Mouse (Mus musculus): Measurements from ENCODE around the gene Pagr1a.
A peak's percentile ranks its signal among the peaks of the same experiment; 100 is the strongest.

Gene Pagr1a

GRCm38 (mm10) chr7:127020901-127021562 lies 3.9 kb upstream of the Pagr1a start, which contains the start of the genes Gm42742 and Prrt2:
Gene Gm42742 (minus strand): TSS chr7:127021097.
Gene Prrt2 (minus strand): TSS chr7:127021211.
- peak; percentile 42 to 74 for DNase-seq (ENCODE audit: low spot score in 2 of 2)

GRCm38 (mm10) chr7:127020491-127020890 lies 3.3 kb upstream of the Pagr1a start:
- DNase-seq (ENCODE audit: low spot score in 2 of 2): no peak

GRCm38 (mm10) chr7:127020031-127020430 lies 2.9 kb upstream of the Pagr1a start:
- DNase-seq (ENCODE audit: low spot score in 2 of 2): no peak

- no peak for DNase-seq (ENCODE audit: low spot score in 2 of 2)
Observed at GRCm38 (mm10) chr7:127019306-127019960, 2.3 kb upstream of the Pagr1a start.

- peak in 1 of 2 experiments; percentile 72 for DNase-seq (ENCODE audit: low spot score in 2 of 2)
Observed at GRCm38 (mm10) chr7:127018416-127019305, 1.5 kb upstream of the Pagr1a start.

GRCm38 (mm10) chr7:127017950-127018345 lies 796 bp upstream of the Pagr1a start:
- DNase-seq (ENCODE audit: low spot score in 2 of 2): no peak

GRCm38 (mm10) chr7:127016486-127016938 lies 640 bp downstream of the Pagr1a start:
- no peak for DNase-seq (ENCODE audit: low spot score in 2 of 2)

GRCm38 (mm10) chr7:127016481-127016485 lies 869 bp downstream of the Pagr1a start, which contains the start of gene Pagr1b:
Gene Pagr1b (minus strand): TSS chr7:127016484.
- no peak for DNase-seq (ENCODE audit: low spot score in 2 of 2)

GRCm38 (mm10) chr7:127016081-127016480 lies 1.1 kb downstream of the Pagr1a start:
- DNase-seq (ENCODE audit: low spot score in 2 of 2): peak in 1 of 2 experiments; percentile 40

- no peak for DNase-seq (ENCODE audit: low spot score in 2 of 2)
Observed at GRCm38 (mm10) chr7:127014993-127015392, 2.2 kb downstream of the Pagr1a start.

GRCm38 (mm10) chr7:127014320-127014719 lies 2.8 kb downstream of the Pagr1a start, which contains the start of gene Mvp:
Gene Mvp (minus strand): TSS chr7:127014621.
- DNase-seq (ENCODE audit: low spot score in 2 of 2): peak; percentile 48 to 76

GRCm38 (mm10) chr7:127013385-127013784 lies 3.8 kb downstream of the Pagr1a start:
- DNase-seq (ENCODE audit: low spot score in 2 of 2): no peak

GRCm38 (mm10) chr7:127012845-127013244 lies 4.3 kb downstream of the Pagr1a start:
- no peak for DNase-seq (ENCODE audit: low spot score in 2 of 2)

- no peak for DNase-seq (ENCODE audit: low spot score in 2 of 2)
Observed at GRCm38 (mm10) chr7:127012374-127012773, 4.8 kb downstream of the Pagr1a start.

- DNase-seq (ENCODE audit: low spot score in 2 of 2): no peak
Observed at GRCm38 (mm10) chr7:127011717-127012116, 5.4 kb downstream of the Pagr1a start.

- DNase-seq (ENCODE audit: low spot score in 2 of 2): no peak
Observed at GRCm38 (mm10) chr7:127011051-127011450, 6.1 kb downstream of the Pagr1a start.

- no peak for DNase-seq (ENCODE audit: low spot score in 2 of 2)
Observed at GRCm38 (mm10) chr7:127009307-127010085, 7.7 kb downstream of the Pagr1a start.

- peak; percentile 55 to 78 for DNase-seq (ENCODE audit: low spot score in 2 of 2)
Observed at GRCm38 (mm10) chr7:127008239-127009019, 8.7 kb downstream of the Pagr1a start.

- no peak for DNase-seq (ENCODE audit: low spot score in 2 of 2)
Observed at GRCm38 (mm10) chr7:127007313-127008024, 9.7 kb downstream of the Pagr1a start.

- no peak for DNase-seq (ENCODE audit: low spot score in 2 of 2)
Observed at GRCm38 (mm10) chr7:127004122-127004875, 12.9 kb downstream of the Pagr1a start.
